Mouse (Mus musculus): Measurements from ENCODE around the gene Syt15.

The Syt15 gene

DNA sequence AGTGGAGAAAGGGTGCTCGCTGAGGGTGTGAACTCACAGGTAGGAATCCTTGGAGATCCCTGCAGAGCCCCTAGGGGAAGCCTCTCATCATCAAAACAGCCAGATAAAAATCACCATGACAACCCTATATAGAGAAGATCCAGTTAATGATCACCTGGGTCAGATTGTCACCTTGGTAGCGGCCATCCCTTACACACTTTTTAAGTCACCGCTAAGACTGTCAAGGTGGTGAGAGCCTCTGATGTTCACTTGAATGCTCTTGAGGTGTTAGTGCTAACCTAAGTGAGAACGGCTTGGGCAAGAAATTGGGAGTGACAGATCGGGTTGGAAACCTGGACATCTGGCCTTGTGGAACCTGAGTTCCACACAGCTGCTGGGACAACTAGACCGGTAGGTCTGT is at the start of gene Syt15:
Syt15 (plus strand) TSS at position 301 of the 400 bp plus-strand sequence.
- no peak for ATAC-seq (ENCODE audit: low TSS enrichment)

DNA sequence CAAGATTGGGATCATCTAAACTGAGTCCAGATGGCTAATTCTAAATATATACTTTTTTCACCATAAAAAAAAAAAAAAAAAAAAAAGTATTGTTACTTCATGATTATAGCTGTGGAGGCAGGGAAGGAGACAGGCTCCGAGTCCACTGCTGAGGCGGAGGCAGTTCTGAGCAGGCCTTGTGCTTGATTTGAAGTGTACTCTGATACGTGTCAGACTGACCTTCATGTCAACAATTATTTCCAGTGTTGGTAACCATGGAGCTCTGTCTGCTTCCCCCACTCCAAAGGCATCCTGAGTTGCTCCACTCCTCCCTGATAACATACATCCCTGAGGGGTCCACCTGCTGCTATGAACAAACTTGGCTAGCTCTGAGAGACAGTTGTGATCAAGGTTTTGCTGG is 48.3 kb upstream of the Syt15 start:
- no peak for ATAC-seq (ENCODE audit: low TSS enrichment)

DNA sequence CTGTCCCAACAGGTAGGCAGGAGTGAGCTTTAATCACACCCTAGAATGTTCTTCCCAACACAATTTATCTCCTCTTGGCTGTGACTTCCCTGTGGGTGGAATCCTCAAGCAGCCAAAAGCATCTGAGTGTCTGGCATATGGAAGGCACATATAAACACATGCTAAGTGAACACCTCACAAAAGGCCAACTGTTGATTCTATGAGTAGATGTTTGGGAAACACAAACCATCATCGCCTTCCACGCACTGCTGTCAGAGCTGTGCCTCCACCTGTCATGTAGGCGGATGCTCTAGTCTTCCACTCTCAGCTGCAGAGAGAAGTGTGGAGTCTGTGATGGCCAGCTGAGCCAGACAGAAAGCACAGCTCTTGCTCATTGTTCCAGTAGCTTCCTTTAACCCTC is 40.0 kb upstream of the Syt15 start:
- ATAC-seq (ENCODE audit: low TSS enrichment) = peak; percentile 99

DNA sequence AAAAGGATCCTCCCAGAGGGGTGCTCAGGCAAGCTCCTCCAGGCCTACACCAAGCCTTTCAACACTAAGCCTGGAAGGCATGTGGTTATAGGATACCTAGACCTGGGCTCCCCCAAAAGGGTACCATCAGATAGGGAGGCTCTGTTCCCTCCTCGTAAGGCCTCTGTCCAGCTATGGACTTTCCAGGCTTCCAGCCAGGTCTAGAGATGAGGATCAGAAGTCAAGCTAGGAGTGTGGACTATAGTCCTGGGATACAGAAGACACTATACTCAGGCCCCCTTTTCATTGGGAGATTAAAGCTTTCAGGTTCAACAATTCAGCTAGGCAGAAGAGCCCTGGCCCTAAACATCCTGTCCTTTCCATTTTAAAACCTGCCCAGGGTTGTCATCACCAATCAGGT is 36.3 kb upstream of the Syt15 start:
- ATAC-seq (ENCODE audit: low TSS enrichment) = no peak

DNA sequence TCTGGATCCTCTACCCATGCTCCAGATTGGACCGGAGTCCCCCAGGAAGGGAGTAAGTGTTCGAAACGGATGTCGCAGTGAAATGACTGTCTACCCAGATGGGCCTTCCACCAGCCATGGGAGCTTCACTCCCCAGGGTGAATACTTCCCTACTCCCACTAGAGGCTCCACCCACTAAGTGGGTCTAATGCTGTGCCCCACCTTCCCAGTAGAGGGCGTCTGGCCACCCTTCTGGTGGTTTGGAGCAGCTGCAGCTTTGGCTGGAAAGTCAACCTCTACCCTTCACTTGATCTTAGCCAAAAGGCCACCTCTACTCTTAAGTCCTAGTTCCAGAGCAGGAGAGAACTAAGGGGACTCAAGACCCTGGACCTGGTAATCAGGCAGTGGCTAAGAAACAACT is 30.8 kb upstream of the Syt15 start:
- no peak for ATAC-seq (ENCODE audit: low TSS enrichment)

DNA sequence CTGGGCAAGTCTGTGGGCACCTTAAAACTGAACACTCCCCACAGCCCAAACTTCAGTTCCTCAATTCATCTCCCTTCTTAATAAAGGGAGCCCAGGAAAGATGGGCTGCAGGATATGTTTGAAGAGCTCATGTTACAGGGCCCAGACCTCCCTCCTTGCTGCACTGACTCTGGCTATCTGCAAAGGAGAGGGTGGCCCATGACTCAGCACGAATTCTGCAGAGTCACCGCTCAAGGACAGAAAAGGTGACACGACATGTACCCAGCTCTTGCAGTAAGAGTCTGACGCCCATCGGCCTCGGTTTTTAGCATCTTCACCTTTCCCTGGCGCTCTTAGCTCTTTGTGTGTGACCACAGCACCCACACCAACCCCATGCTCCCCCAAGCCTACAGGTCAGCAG is 29.0 kb upstream of the Syt15 start:
- ATAC-seq (ENCODE audit: low TSS enrichment) = no peak

DNA sequence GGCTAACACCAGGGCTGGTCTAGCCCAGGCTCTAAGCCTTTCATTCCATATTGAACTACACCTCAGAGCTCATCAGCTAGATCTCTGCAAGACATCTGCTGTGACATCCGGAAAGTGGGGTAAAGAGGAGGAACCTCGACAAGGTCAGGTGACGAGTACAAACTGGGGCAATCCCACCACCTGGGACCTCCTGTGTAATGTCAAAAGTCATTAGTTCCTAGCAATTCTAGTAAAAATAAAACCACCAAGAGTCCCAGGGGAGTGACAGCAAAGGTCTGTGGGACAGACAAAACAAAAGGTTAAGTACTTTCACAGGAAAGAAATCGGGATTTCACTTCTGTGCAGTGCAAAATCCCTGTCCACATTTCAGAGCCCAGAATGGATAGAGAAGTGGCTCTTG is 25.5 kb upstream of the Syt15 start:
- no peak for ATAC-seq (ENCODE audit: low TSS enrichment)

DNA sequence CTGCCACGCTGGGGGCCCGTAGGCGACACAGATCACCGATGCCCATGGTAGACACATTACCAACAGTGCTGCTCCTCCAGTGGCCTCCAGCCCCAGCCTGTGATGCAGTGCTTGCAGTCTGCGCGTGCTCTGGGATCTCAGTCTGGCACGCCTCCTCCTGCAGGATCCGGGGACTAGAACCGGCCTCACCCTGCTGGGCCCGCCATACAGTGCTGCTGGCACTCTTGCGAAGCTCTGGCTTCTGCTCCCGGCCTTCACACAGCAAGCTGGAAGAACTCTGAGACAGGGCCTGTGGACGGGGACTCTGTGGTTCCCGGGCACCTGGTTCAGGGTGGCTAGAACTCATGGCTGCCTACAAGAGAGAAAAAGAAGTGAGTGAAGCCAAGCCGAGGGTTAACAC is 23.9 kb upstream of the Syt15 start:
- ATAC-seq (ENCODE audit: low TSS enrichment) = no peak

DNA sequence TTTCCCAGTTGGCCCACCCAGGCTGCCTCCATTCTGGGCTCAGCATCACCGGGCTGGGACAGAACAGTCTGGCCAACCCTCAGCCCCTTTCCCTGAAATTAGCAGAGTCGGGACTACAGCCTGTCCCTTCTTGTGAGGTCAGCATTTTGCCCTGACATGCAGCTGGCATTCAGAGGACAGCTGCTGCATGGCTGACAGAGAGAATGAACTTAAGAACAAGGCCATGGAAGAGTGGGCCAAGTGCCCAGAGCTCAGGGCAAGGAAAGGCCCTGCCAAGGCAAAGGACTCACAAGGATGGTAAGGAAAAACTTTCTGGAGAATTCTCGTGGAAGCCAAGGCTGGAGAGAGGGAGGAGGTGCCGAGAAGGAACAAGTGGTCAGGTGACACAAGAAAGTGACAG is 22.7 kb upstream of the Syt15 start:
- no peak for ATAC-seq (ENCODE audit: low TSS enrichment)

DNA sequence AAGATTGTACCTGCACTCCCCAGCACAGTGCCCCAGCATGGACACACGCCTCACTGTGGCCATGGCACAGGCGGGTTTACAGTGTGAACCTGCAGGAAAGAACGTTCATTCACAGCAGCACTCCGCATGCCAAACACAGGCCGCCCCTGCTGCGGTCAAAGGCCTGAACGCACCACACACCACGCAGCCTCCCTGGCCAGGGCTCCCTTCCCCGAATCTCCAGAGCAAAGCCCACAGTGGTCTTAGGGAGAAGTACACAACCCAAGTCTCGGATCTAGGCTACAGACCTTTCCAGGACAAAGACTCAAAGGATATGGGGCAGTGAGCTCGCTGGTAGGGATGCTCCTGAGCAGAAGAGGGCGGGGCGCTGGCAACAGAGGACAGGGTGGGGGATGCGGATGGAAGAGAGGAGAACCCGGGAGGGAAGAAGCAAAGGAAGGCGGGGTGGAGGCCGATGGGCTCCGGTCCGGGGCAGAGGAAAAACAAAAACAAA is 18.6 kb upstream of the Syt15 start:
- ATAC-seq (ENCODE audit: low TSS enrichment) = peak; percentile 18

DNA sequence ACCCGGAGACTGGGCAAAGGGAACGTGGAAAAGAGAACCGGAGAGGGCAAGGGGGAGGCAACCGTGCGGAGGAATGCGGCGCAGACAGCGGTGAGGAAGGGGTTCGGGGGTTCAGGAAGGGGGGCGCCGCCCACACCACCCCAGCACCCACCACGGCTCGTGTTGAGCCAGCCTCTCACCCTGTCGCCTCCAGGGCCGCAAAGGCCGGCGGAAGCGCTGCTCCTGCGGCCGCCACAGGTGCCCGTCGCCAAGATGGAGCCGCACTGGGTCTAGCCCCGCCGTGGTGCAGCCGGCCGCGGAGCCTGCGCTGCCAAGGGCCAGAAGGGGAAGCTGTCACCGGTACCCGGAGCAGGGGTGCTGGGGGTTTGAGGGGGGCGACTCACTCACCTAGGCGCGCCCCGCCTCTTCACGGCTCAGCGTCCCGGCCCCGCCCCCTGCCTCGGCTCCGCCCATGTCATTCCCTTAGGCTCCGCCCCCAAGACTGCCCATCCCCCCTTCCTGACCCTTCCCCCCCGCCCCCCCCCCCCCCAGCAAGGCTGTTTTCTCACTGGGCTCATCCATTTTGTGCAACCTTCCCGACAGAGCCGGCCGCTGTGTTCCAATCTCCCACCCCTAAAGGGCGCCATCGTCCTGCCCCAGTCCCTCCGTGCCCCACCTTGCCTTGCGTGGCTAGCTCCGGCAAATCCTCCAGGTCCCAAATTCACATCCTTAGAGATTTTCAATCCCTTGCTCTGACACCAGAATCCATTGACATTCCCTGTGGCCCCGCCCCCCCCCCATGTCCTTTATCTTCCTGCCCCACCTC is 18.0 kb upstream of the Syt15 start, which contains the start of gene Gprin2:
Gprin2 (minus strand) TSS at position 423 of the 805 bp plus-strand sequence.
- ATAC-seq (ENCODE audit: low TSS enrichment) = peak; percentile 38; the same call in 1 of the 2 replicates

DNA sequence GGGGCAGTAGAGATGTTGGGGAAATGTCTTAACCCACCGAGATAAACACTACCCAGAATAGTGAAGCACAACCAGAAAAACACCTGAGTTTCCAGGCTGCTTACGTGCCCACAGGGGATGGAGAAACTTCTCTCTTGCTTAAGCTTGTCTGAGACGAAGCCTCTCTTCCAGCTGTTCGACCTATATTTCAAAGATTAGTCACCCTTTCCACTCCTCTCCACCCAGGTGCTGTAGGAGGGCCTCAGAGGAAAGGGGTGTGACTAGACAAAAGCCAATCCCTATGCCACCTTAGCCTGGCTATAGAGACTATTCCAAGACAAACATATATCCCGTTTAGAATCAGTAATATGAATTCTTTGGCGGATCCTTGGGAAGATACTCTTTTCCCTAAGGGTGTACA is 11.4 kb upstream of the Syt15 start:
- ATAC-seq (ENCODE audit: low TSS enrichment) = no peak

DNA sequence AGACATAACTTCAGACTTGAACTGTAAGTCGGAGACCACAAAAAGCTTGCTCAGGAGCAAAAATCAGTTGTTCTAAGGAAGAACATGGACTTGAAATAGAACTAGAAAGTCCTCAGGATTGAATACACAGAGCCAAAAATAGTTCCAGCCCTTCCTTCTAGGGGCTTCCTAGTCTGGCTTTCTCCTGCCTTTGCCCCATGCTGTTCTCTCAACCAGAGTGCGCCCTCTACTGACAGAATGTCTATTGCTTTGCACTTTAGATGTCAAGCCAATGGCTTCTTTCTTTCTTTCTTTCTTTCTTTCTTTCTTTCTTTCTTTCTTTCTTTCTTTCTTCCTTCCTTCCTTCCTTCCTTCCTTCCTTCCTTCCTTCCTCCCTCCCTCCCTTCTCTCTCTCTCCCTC is 10.7 kb upstream of the Syt15 start:
- ATAC-seq (ENCODE audit: low TSS enrichment) = peak; percentile 62; the same call in 1 of the 2 replicates

DNA sequence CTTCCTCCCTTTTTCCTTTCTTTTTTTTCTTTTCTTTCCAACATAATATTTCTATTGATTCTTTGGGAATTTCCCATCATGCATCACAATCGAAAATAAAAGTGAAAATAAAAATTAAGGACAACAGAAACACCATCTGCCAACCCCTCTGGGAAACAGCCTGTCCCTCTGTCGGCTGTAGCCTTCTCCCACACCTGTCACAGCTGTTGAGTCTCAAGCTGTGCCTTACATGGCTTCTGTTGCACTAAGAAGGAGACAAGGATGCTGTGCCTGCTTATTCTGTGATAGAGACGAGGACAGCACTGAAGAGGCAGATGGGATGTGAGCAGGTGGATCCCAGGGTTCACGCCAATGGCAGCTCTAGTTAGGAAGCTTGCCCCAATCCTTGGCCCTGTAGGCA is 10.3 kb upstream of the Syt15 start:
- no peak for ATAC-seq (ENCODE audit: low TSS enrichment)

DNA sequence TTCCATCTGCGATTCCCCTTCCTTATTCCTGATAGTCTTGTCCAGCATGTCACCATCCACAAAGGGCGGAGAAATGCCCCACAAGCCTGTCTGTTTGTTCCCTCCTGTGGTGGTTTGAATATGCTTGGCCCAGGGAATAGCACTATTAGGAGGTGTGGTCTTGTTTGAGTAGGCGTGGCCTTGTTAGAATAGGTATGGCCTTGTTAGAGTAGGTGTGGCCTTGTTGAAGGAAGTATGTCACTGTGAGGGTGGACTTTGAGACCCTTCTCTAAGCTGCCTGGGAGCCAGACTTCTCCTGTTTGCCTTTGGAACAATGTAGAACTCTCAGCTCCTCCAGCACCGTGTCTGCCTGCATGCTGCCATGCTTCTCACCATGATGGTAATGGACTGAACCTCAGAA is 9.5 kb upstream of the Syt15 start:
- no peak for ATAC-seq (ENCODE audit: low TSS enrichment)

DNA sequence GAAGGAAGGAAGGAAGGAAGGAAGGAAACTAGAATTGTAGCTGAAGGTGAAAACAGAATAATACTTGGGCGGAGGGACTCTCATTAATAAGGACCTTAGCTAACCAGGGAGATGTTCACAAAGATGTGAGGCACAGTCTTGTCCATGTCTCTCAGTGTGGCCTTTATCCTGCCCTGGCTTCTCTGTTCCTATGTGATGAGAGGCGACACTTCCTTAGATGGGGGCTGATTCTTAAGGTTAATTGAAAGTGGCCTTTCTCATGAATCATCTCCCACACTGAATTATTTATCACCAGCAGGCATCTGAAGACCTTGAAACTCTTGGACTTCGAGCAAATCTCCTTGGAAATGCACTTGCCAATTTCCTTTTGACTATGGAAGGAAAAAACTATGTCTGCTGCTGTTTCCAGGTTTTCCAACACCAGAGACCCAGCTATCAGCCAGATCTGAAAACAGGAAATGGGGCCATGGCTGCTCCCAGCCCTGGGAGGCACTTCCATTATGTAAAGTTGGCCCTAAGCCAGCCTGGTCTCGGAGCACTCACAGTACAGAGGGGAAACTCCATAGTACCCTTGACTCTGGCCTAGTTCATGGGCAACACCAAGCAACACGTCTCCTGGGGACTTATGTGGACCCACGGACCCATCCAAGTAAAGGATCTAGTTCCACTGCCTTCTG is 3.8 kb upstream of the Syt15 start:
- no peak for ATAC-seq (ENCODE audit: low TSS enrichment)

DNA sequence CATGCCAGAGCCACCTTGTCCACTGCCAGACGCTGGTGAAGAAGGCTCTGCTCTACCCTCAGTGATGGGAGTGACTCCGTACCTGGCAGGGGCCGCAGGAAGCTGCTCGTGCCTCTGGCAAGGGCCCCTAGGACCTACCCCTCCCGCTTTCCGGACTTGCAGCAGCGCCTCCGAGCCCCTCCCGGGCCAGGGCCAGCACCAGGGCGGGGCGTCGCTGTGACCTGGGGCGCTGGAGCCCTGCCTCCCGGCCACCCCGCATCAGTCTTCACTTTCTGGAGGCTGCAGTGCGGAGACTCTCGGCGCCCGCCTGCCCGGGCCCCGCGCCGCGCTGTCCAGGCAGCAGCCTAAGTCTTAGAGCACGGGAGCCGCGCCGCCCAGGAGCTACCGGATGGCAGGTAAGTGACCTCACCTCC is 397 bp downstream of the Syt15 start:
- no peak for ATAC-seq (ENCODE audit: low TSS enrichment)

DNA sequence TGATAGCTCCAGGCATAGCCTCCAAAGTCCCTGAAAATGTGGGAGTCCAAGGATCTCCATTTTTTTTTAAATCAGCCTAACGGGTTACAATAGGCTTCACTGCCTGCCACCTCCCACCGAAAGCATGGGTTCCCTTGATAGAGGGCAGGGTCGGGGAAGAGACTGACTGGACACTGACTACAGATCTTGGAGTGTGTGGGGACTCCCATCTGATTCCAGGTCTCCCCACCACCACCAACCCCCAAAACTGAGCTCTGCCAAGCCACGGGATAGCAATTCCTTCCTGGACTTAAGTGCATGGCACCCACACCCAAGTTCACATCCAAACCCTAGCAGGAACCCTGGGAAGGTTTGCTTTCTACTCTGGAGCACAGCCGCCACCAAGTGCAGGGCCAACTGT is 1.0 kb downstream of the Syt15 start:
- no peak for ATAC-seq (ENCODE audit: low TSS enrichment)

DNA sequence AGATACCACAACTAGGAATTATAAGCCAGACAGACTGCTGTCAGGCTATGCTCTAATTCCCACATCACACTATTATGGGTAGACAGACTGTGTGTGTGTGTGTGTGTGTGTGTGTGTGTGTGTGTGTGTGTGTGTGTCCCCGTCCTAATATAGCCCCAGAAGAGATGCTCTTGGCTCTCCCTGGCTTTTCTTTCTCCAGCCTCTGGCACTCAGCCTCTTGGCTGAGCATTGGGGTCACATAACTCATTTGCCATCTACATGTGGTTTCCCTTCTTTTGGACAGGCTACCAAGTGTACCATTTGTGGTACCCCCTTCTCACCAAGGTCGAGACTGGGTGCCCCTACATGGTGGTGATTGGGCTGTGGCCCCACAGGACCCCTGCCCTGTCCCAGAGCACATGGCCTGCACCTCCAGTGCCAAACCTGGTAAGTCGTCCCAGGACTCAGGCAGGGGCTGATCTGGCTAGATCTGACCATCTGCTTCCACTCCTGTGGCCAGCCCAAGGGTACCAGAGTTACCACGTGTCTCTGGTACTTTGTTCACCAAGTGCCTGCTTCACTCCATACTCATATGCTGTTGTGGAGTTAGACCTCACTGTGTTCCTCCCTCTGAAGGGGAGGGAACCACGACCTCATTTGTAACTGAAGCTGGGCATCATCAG is 2.2 kb downstream of the Syt15 start:
- ATAC-seq (ENCODE audit: low TSS enrichment) = no peak

DNA sequence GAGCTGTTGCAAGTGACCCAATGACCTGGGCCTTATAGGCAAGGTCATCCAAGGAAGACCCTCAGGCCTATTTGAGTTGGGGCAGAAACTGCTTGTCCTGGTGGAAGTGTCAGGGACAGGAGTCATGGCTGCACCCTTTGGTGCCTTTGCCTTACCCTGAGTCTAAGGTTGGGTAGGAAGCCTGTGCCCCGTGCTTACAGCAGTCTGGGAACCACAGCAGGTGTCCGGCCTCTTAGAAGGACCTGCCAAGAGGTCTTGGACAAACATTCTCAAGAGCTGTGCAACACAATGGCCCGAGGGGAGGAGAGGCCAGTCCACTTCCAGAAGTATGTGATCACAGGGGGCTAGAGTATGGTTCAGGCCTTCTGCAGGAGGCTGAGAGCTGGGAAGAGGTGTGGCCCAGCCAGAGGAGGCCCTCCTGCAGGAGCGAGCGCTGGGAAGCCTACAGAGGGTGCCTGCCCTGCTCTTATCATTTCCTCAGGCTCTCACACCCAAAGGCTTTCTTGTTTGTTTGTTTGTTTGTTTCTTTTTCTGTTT is 4.0 kb downstream of the Syt15 start:
- ATAC-seq (ENCODE audit: low TSS enrichment) = no peak

DNA sequence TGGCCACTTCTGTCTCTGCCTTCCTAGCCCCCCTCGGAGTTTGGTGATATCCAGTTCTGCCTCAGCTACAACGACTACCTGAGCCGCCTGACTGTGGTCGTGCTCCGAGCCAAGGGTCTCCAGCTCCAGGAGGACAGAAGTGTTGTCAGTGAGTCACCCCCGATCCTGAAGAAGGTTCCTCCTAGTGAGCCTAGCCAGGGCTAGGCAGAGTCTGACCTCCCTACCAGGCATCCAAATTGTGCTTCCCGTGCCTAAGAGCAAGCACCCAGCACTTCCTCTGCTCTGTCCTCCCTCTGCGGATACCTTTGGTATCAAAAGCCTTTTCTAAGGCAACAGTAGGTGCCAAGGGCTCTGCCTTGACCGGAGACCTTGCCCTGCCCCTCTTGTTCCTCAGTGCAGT is 6.6 kb downstream of the Syt15 start:
- no peak for ATAC-seq (ENCODE audit: low TSS enrichment)

DNA sequence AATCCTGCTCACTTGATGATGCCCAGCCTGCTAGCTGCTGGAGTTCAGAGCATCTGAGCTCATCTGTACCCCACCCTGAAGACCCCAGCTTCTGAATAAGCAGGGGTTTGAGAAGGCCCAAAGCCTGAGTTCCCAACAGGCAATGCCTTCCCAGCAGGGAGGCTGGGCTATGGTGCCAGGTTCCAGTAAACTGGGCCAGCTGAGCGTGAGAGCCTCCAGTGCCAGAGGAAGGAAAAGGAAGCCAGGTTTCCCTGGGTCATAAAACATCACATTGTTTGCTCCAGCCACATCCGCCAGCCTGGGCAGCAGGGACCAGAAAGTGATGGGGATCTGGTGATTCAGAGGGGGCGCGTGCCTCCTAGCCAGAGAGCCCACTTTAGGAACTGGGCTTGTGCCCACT is 7.2 kb downstream of the Syt15 start:
- no peak for ATAC-seq (ENCODE audit: low TSS enrichment)
